Mouse (Mus musculus) heart, postnatal 0 days (tissue): ENCODE measurements around the gene Farp1. TPM values are rescaled to one million over a fixed set of nuclear protein-coding genes. Genes with fewer than 3 reads are reported as not detected.

ENCODE experiments used
- ATAC-seq: fragments of 200-750 bp; cut with Nextera tagmentation; 2 replicates; pipeline ENCODE4 v1.8.0; 2017; ENCODE audit warnings: low read depth, moderate number of reproducible peaks, moderate library complexity; ENCODE audit not compliant: insufficient read depth
- DNase-seq: peaks from one replicate; pipeline ENCODE4 v3.0.0-alpha.2; 2016; ENCODE audit warnings: low spot score
- H3K27ac ChIP-seq: fragments of 300-500 bp; sonication (generic); 2 replicates; pipeline ENCODE4 v1.5.1; 2014; ENCODE audit warnings: low read depth, mild to moderate bottlenecking
- H3K27me3 ChIP-seq: fragments of 300-500 bp; sonication (generic); 2 replicates; pipeline ENCODE4 v1.6.1; 2014; ENCODE audit warnings: low read length, mixed read lengths; ENCODE audit not compliant: control insufficient read depth, insufficient read depth
- H3K36me3 ChIP-seq: fragments of 300-500 bp; sonication (generic); replicated peaks from 2 replicates; pipeline ENCODE4 v1.6.1; 2014; ENCODE audit warnings: low read length, mixed read lengths; ENCODE audit not compliant: control insufficient read depth, insufficient read depth
- H3K4me1 ChIP-seq: fragments of 300-500 bp; sonication (generic); 2 replicates; pipeline ENCODE4 v1.6.1; 2014; ENCODE audit warnings: antibody characterized with exemption; ENCODE audit not compliant: control insufficient read depth, insufficient read depth
- H3K4me2 ChIP-seq: fragments of 300-500 bp; sonication (generic); 2 replicates; pipeline ENCODE4 v1.6.1; 2014; ENCODE audit warnings: low read depth, mild to moderate bottlenecking, low read length, moderate library complexity
- H3K4me3 ChIP-seq: fragments of 300-500 bp; sonication (generic); 2 replicates; pipeline ENCODE4 v1.5.1; 2014; ENCODE audit warnings: low read depth, low read length
- H3K9ac ChIP-seq: fragments of 300-500 bp; sonication (generic); replicated peaks from 2 replicates; pipeline ENCODE4 v1.6.1; 2014; ENCODE audit warnings: low read depth, low read length, mixed read lengths
- H3K9me3 ChIP-seq: fragments of 300-500 bp; sonication (generic); replicated peaks from 2 replicates; pipeline ENCODE4 v1.6.1; 2016; ENCODE audit warnings: low read length; ENCODE audit not compliant: control insufficient read depth
- CTCF ChIP-seq: IDR thresholded peaks from 2 replicates; pipeline ENCODE4 v1.5.1; 2016; ENCODE audit warnings: antibody characterized with exemption, control low read depth, low read depth
- EP300 ChIP-seq: IDR thresholded peaks from 2 replicates; pipeline ENCODE4 v1.6.1; 2016; ENCODE audit warnings: antibody characterized with exemption, low read depth
- WGBS: fragments of 180-500 bp; shearing (Covaris S2); extraction: QIAGEN DNeasy Blood & Tissue Kit; methylation state at CpG from one replicate; pipeline ENCODE4 v1.1.7; 2014; 5-methylcytosine and 5-hydroxymethylcytosine counted together
- polyA plus RNA-seq: library from polyadenylated mRNA; unstranded; fragments of >200 nt; fragmentation: Nextera tagmentation; extraction: Ambion mirVana; gene quantifications from 2 replicates; pipeline ENCODE4 v1.2.1, GENCODE M21; 2015
- total RNA-seq: library from RNA; depleted of rRNA; stranded (reverse); fragments of >200 nt; gene quantifications from 2 replicates; pipeline ENCODE4 v1.2.3, GENCODE M21; 2014; ENCODE audit warnings: low replicate concordance

Gene Farp1
- total and polyA plus RNA-seq, 2 experiments from 2014 or later, result 5.4 to 14.9 TPM

- no peaks in the 10 kb centered on the region for H3K27me3 ChIP-seq
- H3K9me3 ChIP-seq, result no peaks in the 10 kb centered on the region
- 0 out of 2 replicates have a peak, but pooled peaks cover 3% of the 10 kb centered on the region for H3K36me3 ChIP-seq
- H3K4me1 ChIP-seq, result peaks cover 18% of the 10 kb centered on the region
- TF ChIP-seq CTCF, result no peak
- TF ChIP-seq EP300, result no peak
- no peak overlapping the region for H3K9ac ChIP-seq
- no peak overlapping the region for H3K4me3 ChIP-seq
- H3K4me2 ChIP-seq, result no peak overlapping the region
- ATAC-seq (no peak), DNase-seq (no peak)
- 72% methylated on average over 13 of the region's 13 CpGs for WGBS
- H3K27ac ChIP-seq, result no peak overlapping the region
Measured at GRCm38 (mm10) chr14:121110492-121111267, 75.7 kb downstream of the Farp1 start.

DNA sequence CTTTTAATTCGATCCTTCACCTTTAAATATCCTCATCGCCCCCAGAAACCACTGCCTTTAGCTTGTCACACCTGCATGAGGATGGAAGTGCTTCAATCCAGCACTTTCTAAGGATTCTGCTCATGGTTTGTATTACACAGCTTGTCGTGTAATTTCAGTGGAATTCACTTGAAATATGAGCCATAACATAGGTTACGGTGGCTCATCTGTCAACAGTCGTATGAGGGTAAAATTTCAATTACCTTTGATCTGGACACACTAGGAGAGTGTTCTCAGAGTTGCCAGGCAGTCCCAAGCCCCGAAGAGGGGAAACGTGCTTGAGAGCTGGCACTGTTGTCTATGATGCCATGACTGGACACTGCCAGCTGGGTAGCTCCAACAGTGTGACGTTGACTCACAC is 77.1 kb downstream of the Farp1 start:
- DNase-seq (no peak), ATAC-seq (no peak)
- H3K4me3 ChIP-seq, result no peak overlapping the region
- TF ChIP-seq EP300 (no peak), CTCF (no peak)
- peaks cover 18% of the 10 kb centered on the region for H3K4me1 ChIP-seq
- H3K27me3 ChIP-seq, result no peaks in the 10 kb centered on the region
- H3K27ac ChIP-seq, result no peak overlapping the region
- H3K36me3 ChIP-seq, result 0 out of 2 replicates have a peak, but pooled peaks cover 3% of the 10 kb centered on the region
- H3K9ac ChIP-seq, result no peak overlapping the region
- WGBS, result 90% methylated on average over 8 of the region's 8 CpGs
- no peaks in the 10 kb centered on the region for H3K9me3 ChIP-seq
- H3K4me2 ChIP-seq, result no peak overlapping the region

DNA sequence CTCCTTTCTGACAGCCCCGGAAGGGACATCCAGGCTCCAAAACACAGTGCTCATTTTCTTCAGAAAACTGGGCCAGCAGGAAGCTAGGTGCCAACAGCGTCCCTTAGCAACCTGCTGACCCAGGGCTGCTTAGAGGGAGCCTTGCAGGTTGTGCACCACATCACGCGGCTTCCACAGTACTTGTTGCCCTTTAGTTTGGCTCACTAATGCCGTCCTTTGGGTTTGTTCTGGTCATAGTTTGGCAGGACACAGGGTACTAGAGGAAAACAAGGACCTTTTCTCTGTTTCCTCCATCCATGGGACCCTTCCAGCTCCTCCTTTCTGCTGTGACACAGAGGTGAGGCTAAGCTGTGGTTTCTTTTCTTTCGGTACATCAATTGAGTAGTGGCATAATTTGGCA is 78.8 kb downstream of the Farp1 start:
- no peak overlapping the region for H3K4me3 ChIP-seq
- 91% methylated on average over 6 of the region's 6 CpGs for WGBS
- peaks cover 13% of the 10 kb centered on the region for H3K4me1 ChIP-seq
- no peaks in the 10 kb centered on the region for H3K27me3 ChIP-seq
- H3K36me3 ChIP-seq, result 0 out of 2 replicates have a peak, but pooled peaks cover 3% of the 10 kb centered on the region
- no peaks in the 10 kb centered on the region for H3K9me3 ChIP-seq
- ATAC-seq (no peak), DNase-seq (no peak)
- TF ChIP-seq CTCF, result no peak
- no peak for TF ChIP-seq EP300
- H3K4me2 ChIP-seq, result no peak overlapping the region
- no peak overlapping the region for H3K9ac ChIP-seq
- no peak overlapping the region for H3K27ac ChIP-seq

DNA sequence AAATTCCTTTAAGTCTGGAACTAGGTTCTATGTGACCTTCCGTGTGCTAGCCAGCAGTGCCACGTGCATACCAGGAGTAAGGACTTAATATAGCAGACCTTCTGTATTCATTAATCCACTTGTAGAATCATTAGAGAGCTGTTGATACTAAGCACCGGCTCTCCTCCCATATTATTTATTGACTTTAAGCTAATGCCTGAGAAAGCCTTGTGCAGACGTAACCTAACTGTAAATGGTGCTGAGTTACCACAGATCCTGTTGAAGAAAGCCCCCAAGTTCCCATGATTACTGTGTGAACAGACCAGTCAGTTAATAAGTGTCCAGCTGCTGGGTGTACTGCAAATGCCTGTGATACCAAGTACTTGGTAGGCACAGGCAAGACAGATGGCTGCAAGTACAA is 81.7 kb downstream of the Farp1 start:
- Histone ChIP-seq H3K36me3 (0 out of 2 replicates have a peak, but pooled peaks cover 3% of the 10 kb centered on the region), H3K9me3 (no peaks in the 10 kb centered on the region), H3K27me3 (no peaks in the 10 kb centered on the region), H3K4me1 (0 out of 2 replicates have a peak, but pooled peaks cover 5% of the 10 kb centered on the region), H3K9ac (no peak overlapping the region), H3K27ac (no peak overlapping the region), H3K4me2 (no peak overlapping the region), H3K4me3 (no peak overlapping the region)
- no peak for TF ChIP-seq EP300
- TF ChIP-seq CTCF, result no peak
- DNase-seq (no peak), ATAC-seq (no peak)
- WGBS, result 74% methylated on average over 4 of the region's 4 CpGs

GRCm38 (mm10) chr14:121118860-121119259 is 83.9 kb downstream of the Farp1 start:
- peak; percentile 58 for DNase-seq
- no peaks in the 10 kb centered on the region for H3K27me3 ChIP-seq

More at GRCm38 (mm10) chr14:121118860-121119259, 83.9 kb downstream of the Farp1 start:
- Histone ChIP-seq H3K36me3 (0 out of 2 replicates have a peak, but pooled peaks cover 3% of the 10 kb centered on the region), H3K4me3 (no peak overlapping the region), H3K4me2 (no peak overlapping the region), H3K9me3 (no peaks in the 10 kb centered on the region), H3K4me1 (0 out of 2 replicates have a peak, but pooled peaks cover 5% of the 10 kb centered on the region), H3K9ac (no peak overlapping the region), H3K27ac (no peak overlapping the region)
- TF ChIP-seq EP300 (no peak), CTCF (peak; percentile 38)
- 53% methylated on average over 7 of the region's 7 CpGs for WGBS
- peak; percentile 76 for ATAC-seq
